Mouse (Mus musculus) liver, embryonic 13.5 days (tissue): Measurements from ENCODE around the gene Sp9. TPM values are rescaled to one million over a fixed set of nuclear protein-coding genes. Genes with fewer than 3 reads are reported as not detected.
A peak's percentile ranks its signal among the peaks of the same experiment; 100 is the strongest.

Source experiments
- ATAC-seq: fragments of 200-750 bp; cut with Nextera tagmentation; 2 replicates; pipeline ENCODE4 v1.8.0; 2017; ENCODE audit warnings: low read depth, mild to moderate bottlenecking, moderate number of reproducible peaks, moderate library complexity
- DNase-seq: peaks from one replicate; pipeline ENCODE4 v3.0.0; 2022
- H3K27ac ChIP-seq: fragments of 300-500 bp; sonication (generic); 2 replicates; pipeline ENCODE4 v1.5.1; 2015; ENCODE audit warnings: moderate library complexity, mild to moderate bottlenecking, inconsistent platforms
- H3K27me3 ChIP-seq: fragments of 300-500 bp; sonication (generic); 2 replicates; pipeline ENCODE4 v1.6.1; 2015; ENCODE audit warnings: mild to moderate bottlenecking, inconsistent platforms
- H3K36me3 ChIP-seq: fragments of 300-500 bp; sonication (generic); 2 replicates; pipeline ENCODE4 v1.6.1; 2015; ENCODE audit warnings: mild to moderate bottlenecking, inconsistent platforms
- H3K4me1 ChIP-seq: fragments of 300-500 bp; sonication (generic); replicated peaks from 2 replicates; pipeline ENCODE4 v1.6.1; 2015; ENCODE audit warnings: inconsistent platforms
- H3K4me2 ChIP-seq: fragments of 300-500 bp; sonication (generic); 2 replicates; pipeline ENCODE4 v1.6.1; 2015; ENCODE audit warnings: inconsistent platforms, mild to moderate bottlenecking, moderate library complexity
- H3K4me3 ChIP-seq: fragments of 300-500 bp; sonication (generic); replicated peaks from 2 replicates; pipeline ENCODE4 v1.5.1; 2015; ENCODE audit warnings: mild to moderate bottlenecking, inconsistent platforms
- H3K9ac ChIP-seq: fragments of 300-500 bp; sonication (generic); 2 replicates; pipeline ENCODE4 v1.6.1; 2015; ENCODE audit warnings: mild to moderate bottlenecking, inconsistent platforms
- H3K9me3 ChIP-seq: fragments of 300-500 bp; sonication (generic); replicated peaks from 2 replicates; pipeline ENCODE4 v1.6.1; 2016; ENCODE audit warnings: inconsistent platforms
- WGBS: fragments of 180-500 bp; shearing (Covaris S2); methylation state at CpG from one replicate; pipeline ENCODE4 v1.1.7; 2015; ENCODE audit not compliant: insufficient replicate concordance; 5-methylcytosine and 5-hydroxymethylcytosine counted together
- polyA plus RNA-seq: library from polyadenylated mRNA; unstranded; fragments of >200 nt; fragmentation: Nextera tagmentation; extraction: Ambion mirVana; gene quantifications from 2 replicates; pipeline ENCODE4 v1.2.1, GENCODE M21; 2015

Gene Sp9
- polyA plus RNA-seq, 1 experiment from 2014 or later, result not detected

GRCm38 (mm10) chr2:73291130-73291529 lies 19.4 kb downstream of the Sp9 start:
- Histone ChIP-seq H3K36me3 (peaks cover 65% of the 10 kb centered on the region), H3K9ac (no peak overlapping the region), H3K4me1 (peaks cover 12% of the 10 kb centered on the region), H3K4me2 (no peak overlapping the region), H3K27ac (no peak overlapping the region), H3K4me3 (no peak overlapping the region), H3K9me3 (no peaks in the 10 kb centered on the region), H3K27me3 (no peaks in the 10 kb centered on the region)
- 85% methylated on average over 4 of the region's 4 CpGs for WGBS
- ATAC-seq, result no peak
- no peak for DNase-seq

GRCm38 (mm10) chr2:73295023-73295422 lies 23.3 kb downstream of the Sp9 start:
- no peaks in the 10 kb centered on the region for H3K27me3 ChIP-seq
- peak overlapping the region; percentile 34 for H3K27ac ChIP-seq
- no peak overlapping the region for H3K4me2 ChIP-seq
- DNase-seq, result no peak
- H3K9me3 ChIP-seq, result no peaks in the 10 kb centered on the region
- WGBS, result 44% methylated on average over 7 of the region's 7 CpGs
- H3K9ac ChIP-seq, result no peak overlapping the region
- ATAC-seq, result peak; percentile 69
- peaks cover 25% of the 10 kb centered on the region for H3K4me1 ChIP-seq
- H3K4me3 ChIP-seq, result no peak overlapping the region
- peaks cover 58% of the 10 kb centered on the region for H3K36me3 ChIP-seq

GRCm38 (mm10) chr2:73298154-73298553 lies 26.4 kb downstream of the Sp9 start:
- H3K27ac ChIP-seq, result peak overlapping the region; percentile 8; the same call in 1 of the 2 replicates
- DNase-seq (peak; percentile 32), ATAC-seq (peak; percentile 39)
- H3K4me1 ChIP-seq, result peaks cover 51% of the 10 kb centered on the region
- H3K9me3 ChIP-seq, result no peaks in the 10 kb centered on the region
- H3K9ac ChIP-seq, result no peak overlapping the region
- peaks cover 55% of the 10 kb centered on the region for H3K36me3 ChIP-seq
- H3K27me3 ChIP-seq, result no peaks in the 10 kb centered on the region
- H3K4me2 ChIP-seq, result no peak overlapping the region
- no peak overlapping the region for H3K4me3 ChIP-seq
- WGBS, result 66% methylated on average over 7 of the region's 7 CpGs

- no peak overlapping the region for H3K4me2 ChIP-seq
- peaks cover 57% of the 10 kb centered on the region for H3K4me1 ChIP-seq
- no peak overlapping the region for H3K4me3 ChIP-seq
- WGBS, result 73% methylated on average over 3 of the region's 3 CpGs
- no peak overlapping the region for H3K9ac ChIP-seq
- H3K27me3 ChIP-seq, result no peaks in the 10 kb centered on the region
- DNase-seq (no peak), ATAC-seq (no peak)
- H3K27ac ChIP-seq, result no peak overlapping the region
- no peaks in the 10 kb centered on the region for H3K9me3 ChIP-seq
- H3K36me3 ChIP-seq, result peaks cover 60% of the 10 kb centered on the region
Measured at GRCm38 (mm10) chr2:73298841-73299240, 27.1 kb downstream of the Sp9 start.

- WGBS, result 10% methylated on average over 1 of the region's 1 CpGs
- ATAC-seq (peak; percentile 94), DNase-seq (peak; percentile 41)
- Histone ChIP-seq H3K9ac (peak overlapping the region; percentile 12; the same call in 1 of the 2 replicates), H3K27me3 (no peaks in the 10 kb centered on the region), H3K9me3 (no peaks in the 10 kb centered on the region), H3K27ac (peak overlapping the region; percentile 80), H3K4me2 (peak overlapping the region; percentile 34), H3K4me1 (peaks cover 46% of the 10 kb centered on the region), H3K4me3 (no peak overlapping the region), H3K36me3 (peaks cover 69% of the 10 kb centered on the region)
Measured at GRCm38 (mm10) chr2:73301979-73302378, 30.3 kb downstream of the Sp9 start.

GRCm38 (mm10) chr2:73302722-73303121 lies 31.0 kb downstream of the Sp9 start:
- peak overlapping the region; percentile 12; the same call in 1 of the 2 replicates for H3K9ac ChIP-seq
- H3K27ac ChIP-seq, result peak overlapping the region; percentile 80

GRCm38 (mm10) chr2:73304506-73304905 lies 32.8 kb downstream of the Sp9 start:
- H3K9me3 ChIP-seq, result no peaks in the 10 kb centered on the region
- WGBS, result 88% methylated on average over 5 of the region's 5 CpGs
- peak overlapping the region; percentile 24; the same call in 1 of the 2 replicates for H3K27ac ChIP-seq
- H3K9ac ChIP-seq, result no peak overlapping the region
- ATAC-seq (no peak), DNase-seq (no peak)
- H3K4me2 ChIP-seq, result no peak overlapping the region
- no peak overlapping the region for H3K4me3 ChIP-seq
- H3K27me3 ChIP-seq, result no peaks in the 10 kb centered on the region
- H3K36me3 ChIP-seq, result peaks cover 78% of the 10 kb centered on the region
- H3K4me1 ChIP-seq, result peaks cover 32% of the 10 kb centered on the region

More at GRCm38 (mm10) chr2:73302722-73303121, 31.0 kb downstream of the Sp9 start:
- Histone ChIP-seq H3K9me3 (no peaks in the 10 kb centered on the region), H3K27me3 (no peaks in the 10 kb centered on the region), H3K4me3 (no peak overlapping the region), H3K4me1 (peaks cover 46% of the 10 kb centered on the region), H3K36me3 (peaks cover 73% of the 10 kb centered on the region), H3K4me2 (peak overlapping the region; percentile 34; the same call in 1 of the 2 replicates)
- DNase-seq (no peak), ATAC-seq (no peak)
- WGBS, result 72% methylated on average over 9 of the region's 9 CpGs

GRCm38 (mm10) chr2:73306006-73306405 lies 34.3 kb downstream of the Sp9 start:
- H3K36me3 ChIP-seq, result peaks cover 88% of the 10 kb centered on the region
- H3K4me3 ChIP-seq, result no peak overlapping the region
- 91% methylated on average over 7 of the region's 7 CpGs for WGBS
- H3K4me2 ChIP-seq, result no peak overlapping the region
- DNase-seq (no peak), ATAC-seq (no peak)
- no peaks in the 10 kb centered on the region for H3K9me3 ChIP-seq
- peaks cover 36% of the 10 kb centered on the region for H3K4me1 ChIP-seq
- no peak overlapping the region for H3K9ac ChIP-seq
- no peak overlapping the region for H3K27ac ChIP-seq
- H3K27me3 ChIP-seq, result no peaks in the 10 kb centered on the region

- peaks cover 33% of the 10 kb centered on the region for H3K4me1 ChIP-seq
- H3K4me3 ChIP-seq, result peak within 1 kb of the TSS; percentile 91
- peak within 1 kb of the TSS; percentile 91 for H3K9ac ChIP-seq
- ATAC-seq (peak; percentile 94), DNase-seq (peak; percentile 92)
- H3K36me3 ChIP-seq, result peaks cover 39% of the 10 kb centered on the region
- under 1% methylated on average over 64 of the region's 64 CpGs for WGBS
- no peaks in the 10 kb centered on the region for H3K9me3 ChIP-seq
- H3K4me2 ChIP-seq, result peak within 1 kb of the TSS; percentile 77
- peak within 1 kb of the TSS; percentile 97 for H3K27ac ChIP-seq
- H3K27me3 ChIP-seq, result no peaks in the 10 kb centered on the region
Measured at GRCm38 (mm10) chr2:73312152-73313116, 40.7 kb downstream of the Sp9 start, which contains the start of the genes Scrn3 and Cir1. Gene Scrn3, plus strand, starts transcription at chr2:73312601. Gene Cir1, minus strand, starts transcription at chr2:73312701.

GRCm38 (mm10) chr2:73313117-73313501 lies 41.4 kb downstream of the Sp9 start:
- H3K9ac ChIP-seq, result peak overlapping the region; percentile 86
- H3K27ac ChIP-seq, result peak overlapping the region; percentile 97
- 9% methylated on average over 14 of the region's 14 CpGs for WGBS
- no peaks in the 10 kb centered on the region for H3K9me3 ChIP-seq
- H3K4me1 ChIP-seq, result peaks cover 33% of the 10 kb centered on the region
- H3K36me3 ChIP-seq, result peaks cover 39% of the 10 kb centered on the region
- ATAC-seq (peak; percentile 53), DNase-seq (peak; percentile 53)
- peak overlapping the region; percentile 77 for H3K4me2 ChIP-seq
- H3K4me3 ChIP-seq, result peak overlapping the region; percentile 91
- H3K27me3 ChIP-seq, result no peaks in the 10 kb centered on the region

- ATAC-seq, result no peak
- Histone ChIP-seq H3K27me3 (no peaks in the 10 kb centered on the region), H3K4me3 (peak overlapping the region; percentile 91), H3K9ac (peak overlapping the region; percentile 86; the same call in 1 of the 2 replicates), H3K4me2 (peak overlapping the region; percentile 77), H3K36me3 (peaks cover 36% of the 10 kb centered on the region), H3K4me1 (peaks cover 33% of the 10 kb centered on the region), H3K27ac (peak overlapping the region; percentile 97; the same call in 1 of the 2 replicates), H3K9me3 (no peaks in the 10 kb centered on the region)
- DNase-seq, result no peak
- WGBS, result 87% methylated on average over 3 of the region's 3 CpGs
Measured at GRCm38 (mm10) chr2:73314311-73314710, 42.6 kb downstream of the Sp9 start.
